Mouse (Mus musculus): Measurements from ENCODE around the gene Osbpl3. TPM values are rescaled to one million over a fixed set of nuclear protein-coding genes. Genes with fewer than 3 reads are reported as not detected.

Gene Osbpl3
- polyA plus RNA-seq, 1 experiment from 2014 or later: 16.7 TPM

- no peaks in the 10 kb centered on the region for H3K9me3 ChIP-seq (ENCODE audit: control insufficient read depth, low read depth, low read length)
- H3K4me1 ChIP-seq (ENCODE audit: control insufficient read depth, insufficient read depth, low read length): peaks cover 4% of the 10 kb centered on the region; the same call in 1 of the 2 replicates
- peak; percentile 85 for ATAC-seq (ENCODE audit: insufficient number of reproducible peaks, insufficient read depth, low FRiP score, low read depth)
- H3K27ac ChIP-seq (ENCODE audit: low read length): no peak overlapping the region
- no peaks in the 10 kb centered on the region for H3K36me3 ChIP-seq (ENCODE audit: control insufficient read depth, insufficient read depth, low read length)
- H3K4me3 ChIP-seq (ENCODE audit: low read depth, low read length): peak overlapping the region; percentile 47
- peak overlapping the region; percentile 28 for H3K9ac ChIP-seq (replicated peaks; ENCODE audit: low read depth, low read length)
- WGBS: 1% methylated on average over 35 of the region's 35 CpGs
- H3K4me2 ChIP-seq (replicated peaks; ENCODE audit: low read depth, low read length): peak overlapping the region; percentile 72
- H3K27me3 ChIP-seq (ENCODE audit: control insufficient read depth, insufficient read depth, low read length): no peaks in the 10 kb centered on the region
Observed at GRCm38 (mm10) chr6:50261201-50261921, 194.6 kb downstream of the Osbpl3 start.

- no peak for ATAC-seq (ENCODE audit: insufficient number of reproducible peaks, insufficient read depth, low FRiP score, low read depth)
- Histone ChIP-seq H3K27ac (ENCODE audit: low read length) (no peak overlapping the region), H3K4me2 (replicated peaks; ENCODE audit: low read depth, low read length) (no peak overlapping the region), H3K9ac (replicated peaks; ENCODE audit: low read depth, low read length) (no peak overlapping the region), H3K27me3 (ENCODE audit: control insufficient read depth, insufficient read depth, low read length) (no peaks in the 10 kb centered on the region), H3K36me3 (ENCODE audit: control insufficient read depth, insufficient read depth, low read length) (no peaks in the 10 kb centered on the region), H3K4me3 (ENCODE audit: low read depth, low read length) (no peak overlapping the region), H3K9me3 (ENCODE audit: control insufficient read depth, low read depth, low read length) (no peaks in the 10 kb centered on the region), H3K4me1 (ENCODE audit: control insufficient read depth, insufficient read depth, low read length) (no peaks in the 10 kb centered on the region)
- WGBS: 77% methylated on average over 5 of the region's 5 CpGs
Observed at GRCm38 (mm10) chr6:50255356-50255755, 200.6 kb downstream of the Osbpl3 start.

DNA sequence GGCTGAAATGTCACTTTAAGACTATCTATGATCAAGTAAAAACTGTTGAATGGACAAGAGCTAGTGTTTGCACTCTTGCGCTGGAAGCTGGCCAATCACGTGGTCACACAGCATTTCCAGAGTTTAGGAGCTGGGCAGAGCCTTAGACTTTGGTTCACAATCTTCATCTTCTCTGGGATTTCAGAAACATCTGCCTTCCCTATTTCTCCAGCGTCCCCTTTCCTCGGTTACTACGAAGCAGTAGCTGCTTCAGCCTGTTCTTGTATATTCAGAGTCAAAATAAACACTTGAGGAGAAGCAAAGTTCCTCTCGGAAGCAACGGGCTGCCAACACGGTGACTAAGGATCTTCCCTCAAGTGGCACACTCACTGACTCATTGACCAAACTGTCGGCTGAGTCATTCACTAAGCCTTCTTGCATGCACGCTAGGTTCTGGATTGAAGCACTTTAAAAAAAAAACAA lies 201.2 kb downstream of the Osbpl3 start:
- no peaks in the 10 kb centered on the region for H3K4me1 ChIP-seq (ENCODE audit: control insufficient read depth, insufficient read depth, low read length)
- no peak overlapping the region for H3K27ac ChIP-seq (ENCODE audit: low read length)
- ATAC-seq (ENCODE audit: insufficient number of reproducible peaks, insufficient read depth, low FRiP score, low read depth): no peak
- 26% methylated on average over 10 of the region's 10 CpGs for WGBS
- no peaks in the 10 kb centered on the region for H3K36me3 ChIP-seq (ENCODE audit: control insufficient read depth, insufficient read depth, low read length)
- no peaks in the 10 kb centered on the region for H3K9me3 ChIP-seq (ENCODE audit: control insufficient read depth, low read depth, low read length)
- H3K9ac ChIP-seq (replicated peaks; ENCODE audit: low read depth, low read length): no peak overlapping the region
- H3K4me2 ChIP-seq (replicated peaks; ENCODE audit: low read depth, low read length): no peak overlapping the region
- no peaks in the 10 kb centered on the region for H3K27me3 ChIP-seq (ENCODE audit: control insufficient read depth, insufficient read depth, low read length)
- H3K4me3 ChIP-seq (ENCODE audit: low read depth, low read length): no peak overlapping the region

DNA sequence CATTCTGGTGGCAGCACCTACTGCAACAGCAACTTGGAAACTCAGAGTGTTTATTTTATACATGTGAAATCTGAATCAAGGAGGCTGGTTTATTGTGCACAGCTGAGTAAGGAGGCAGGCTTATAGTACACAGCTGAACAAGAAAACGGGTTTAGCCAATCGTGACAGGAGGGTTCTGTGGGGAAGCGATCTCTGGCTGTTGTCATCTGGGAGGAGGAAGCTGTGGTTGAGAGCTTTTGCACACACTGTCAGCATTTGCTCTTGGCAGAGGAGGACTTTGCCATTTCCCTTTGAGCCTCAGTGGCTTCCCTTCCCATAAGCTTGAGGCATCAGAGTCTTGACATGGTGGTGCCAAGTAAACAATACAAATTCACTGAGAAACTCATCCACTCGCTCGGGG lies 203.3 kb downstream of the Osbpl3 start:
- Histone ChIP-seq H3K9ac (replicated peaks; ENCODE audit: low read depth, low read length) (no peak overlapping the region), H3K4me3 (ENCODE audit: low read depth, low read length) (no peak overlapping the region), H3K9me3 (ENCODE audit: control insufficient read depth, low read depth, low read length) (no peaks in the 10 kb centered on the region), H3K4me1 (ENCODE audit: control insufficient read depth, insufficient read depth, low read length) (no peaks in the 10 kb centered on the region), H3K27me3 (ENCODE audit: control insufficient read depth, insufficient read depth, low read length) (no peaks in the 10 kb centered on the region), H3K4me2 (replicated peaks; ENCODE audit: low read depth, low read length) (no peak overlapping the region), H3K27ac (ENCODE audit: low read length) (no peak overlapping the region), H3K36me3 (ENCODE audit: control insufficient read depth, insufficient read depth, low read length) (no peaks in the 10 kb centered on the region)
- ATAC-seq (ENCODE audit: insufficient number of reproducible peaks, insufficient read depth, low FRiP score, low read depth): no peak
- 67% methylated on average over 5 of the region's 5 CpGs for WGBS

DNA sequence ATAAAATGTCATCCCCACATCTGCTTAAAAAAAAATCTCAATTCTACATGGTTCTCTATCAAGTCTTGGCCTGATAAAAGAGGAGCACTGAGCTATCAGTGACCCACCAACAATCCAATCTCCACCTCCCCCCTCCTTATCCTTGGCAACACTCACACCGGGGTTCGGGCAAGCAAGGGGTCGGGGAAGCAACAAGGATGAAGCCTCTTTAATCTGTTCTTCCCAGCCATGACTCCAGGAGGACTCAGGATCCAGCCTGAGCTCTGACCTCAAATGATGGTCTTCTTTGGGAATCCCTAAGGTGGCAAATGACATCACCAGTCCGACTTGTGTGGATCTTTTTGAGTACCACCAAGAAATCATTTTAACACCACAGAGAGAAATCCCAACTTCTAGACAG lies 208.2 kb downstream of the Osbpl3 start:
- 84% methylated on average over 4 of the region's 4 CpGs for WGBS
- no peak for ATAC-seq (ENCODE audit: insufficient number of reproducible peaks, insufficient read depth, low FRiP score, low read depth)
- Histone ChIP-seq H3K27ac (ENCODE audit: low read length) (no peak overlapping the region), H3K27me3 (ENCODE audit: control insufficient read depth, insufficient read depth, low read length) (no peaks in the 10 kb centered on the region), H3K4me1 (ENCODE audit: control insufficient read depth, insufficient read depth, low read length) (no peaks in the 10 kb centered on the region), H3K9me3 (ENCODE audit: control insufficient read depth, low read depth, low read length) (no peaks in the 10 kb centered on the region), H3K4me2 (replicated peaks; ENCODE audit: low read depth, low read length) (no peak overlapping the region), H3K9ac (replicated peaks; ENCODE audit: low read depth, low read length) (no peak overlapping the region), H3K4me3 (ENCODE audit: low read depth, low read length) (no peak overlapping the region), H3K36me3 (ENCODE audit: control insufficient read depth, insufficient read depth, low read length) (no peaks in the 10 kb centered on the region)

DNA sequence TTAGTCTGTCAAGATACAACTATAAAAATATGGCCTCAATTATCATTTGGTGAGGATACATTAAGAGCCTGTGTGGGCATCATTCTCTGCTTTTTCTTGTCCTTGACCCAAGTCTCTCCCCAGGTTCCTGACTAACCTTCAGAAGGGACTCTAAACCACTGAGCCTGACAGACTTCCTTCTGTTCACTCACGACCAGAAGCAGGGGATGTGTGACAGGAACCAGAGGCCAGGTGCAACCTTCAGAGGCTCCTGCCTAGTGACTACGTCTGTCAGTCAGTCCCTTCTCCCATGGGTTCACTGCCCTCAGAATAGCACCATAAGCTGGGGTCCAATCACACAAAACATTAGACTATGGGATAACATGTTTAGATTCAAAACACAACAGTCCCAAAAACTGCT lies 208.6 kb downstream of the Osbpl3 start:
- Histone ChIP-seq H3K9me3 (ENCODE audit: control insufficient read depth, low read depth, low read length) (no peaks in the 10 kb centered on the region), H3K4me1 (ENCODE audit: control insufficient read depth, insufficient read depth, low read length) (no peaks in the 10 kb centered on the region), H3K4me2 (replicated peaks; ENCODE audit: low read depth, low read length) (no peak overlapping the region), H3K27me3 (ENCODE audit: control insufficient read depth, insufficient read depth, low read length) (no peaks in the 10 kb centered on the region), H3K9ac (replicated peaks; ENCODE audit: low read depth, low read length) (no peak overlapping the region), H3K4me3 (ENCODE audit: low read depth, low read length) (no peak overlapping the region), H3K27ac (ENCODE audit: low read length) (no peak overlapping the region), H3K36me3 (ENCODE audit: control insufficient read depth, insufficient read depth, low read length) (no peaks in the 10 kb centered on the region)
- WGBS: 78% methylated on average over 2 of the region's 2 CpGs
- no peak for ATAC-seq (ENCODE audit: insufficient number of reproducible peaks, insufficient read depth, low FRiP score, low read depth)

- no peak overlapping the region for H3K27ac ChIP-seq (ENCODE audit: low read length)
- H3K27me3 ChIP-seq (ENCODE audit: control insufficient read depth, insufficient read depth, low read length): no peaks in the 10 kb centered on the region
- no peak for ATAC-seq (ENCODE audit: insufficient number of reproducible peaks, insufficient read depth, low FRiP score, low read depth)
- H3K4me3 ChIP-seq (ENCODE audit: low read depth, low read length): no peak overlapping the region
- no peaks in the 10 kb centered on the region for H3K36me3 ChIP-seq (ENCODE audit: control insufficient read depth, insufficient read depth, low read length)
- 69% methylated on average over 4 of the region's 4 CpGs for WGBS
- no peak overlapping the region for H3K9ac ChIP-seq (replicated peaks; ENCODE audit: low read depth, low read length)
- H3K4me2 ChIP-seq (replicated peaks; ENCODE audit: low read depth, low read length): no peak overlapping the region
- no peaks in the 10 kb centered on the region for H3K4me1 ChIP-seq (ENCODE audit: control insufficient read depth, insufficient read depth, low read length)
- no peaks in the 10 kb centered on the region for H3K9me3 ChIP-seq (ENCODE audit: control insufficient read depth, low read depth, low read length)
Observed at GRCm38 (mm10) chr6:50244967-50245366, 211.0 kb downstream of the Osbpl3 start.

GRCm38 (mm10) chr6:50244126-50244525 lies 211.9 kb downstream of the Osbpl3 start:
- no peak overlapping the region for H3K9ac ChIP-seq (replicated peaks; ENCODE audit: low read depth, low read length)
- no peak overlapping the region for H3K27ac ChIP-seq (ENCODE audit: low read length)
- no peak for ATAC-seq (ENCODE audit: insufficient number of reproducible peaks, insufficient read depth, low FRiP score, low read depth)
- H3K4me3 ChIP-seq (ENCODE audit: low read depth, low read length): no peak overlapping the region
- no peaks in the 10 kb centered on the region for H3K9me3 ChIP-seq (ENCODE audit: control insufficient read depth, low read depth, low read length)
- H3K4me1 ChIP-seq (ENCODE audit: control insufficient read depth, insufficient read depth, low read length): no peaks in the 10 kb centered on the region
- no peaks in the 10 kb centered on the region for H3K36me3 ChIP-seq (ENCODE audit: control insufficient read depth, insufficient read depth, low read length)
- WGBS: 74% methylated on average over 4 of the region's 4 CpGs
- H3K4me2 ChIP-seq (replicated peaks; ENCODE audit: low read depth, low read length): no peak overlapping the region
- no peaks in the 10 kb centered on the region for H3K27me3 ChIP-seq (ENCODE audit: control insufficient read depth, insufficient read depth, low read length)

Data from stomach, embryonic 14.5 days (tissue).